Mouse (Mus musculus) lung, postnatal 0 days (tissue): ENCODE measurements around the gene Mmp11. TPM values are rescaled to one million over a fixed set of nuclear protein-coding genes. Genes with fewer than 3 reads are reported as not detected.

ENCODE experiments used
- ATAC-seq: fragments of 200-750 bp; cut with Nextera tagmentation; 2 replicates; pipeline ENCODE4 v1.8.0; 2017; ENCODE audit warnings: moderate library complexity
- DNase-seq: peaks from one replicate; pipeline ENCODE4 v3.0.0-alpha.2; 2016; ENCODE audit warnings: low spot score
- H3K27ac ChIP-seq: fragments of 300-500 bp; sonication (generic); 2 replicates; pipeline ENCODE4 v1.5.1; 2014; ENCODE audit warnings: antibody characterized with exemption, mild to moderate bottlenecking, low read length, mixed read lengths
- H3K27me3 ChIP-seq: fragments of 300-500 bp; sonication (generic); replicated peaks from 2 replicates; pipeline ENCODE4 v1.6.1; 2014; ENCODE audit warnings: low read length, mixed read lengths; ENCODE audit not compliant: insufficient read depth
- H3K36me3 ChIP-seq: fragments of 300-500 bp; sonication (generic); 2 replicates; pipeline ENCODE4 v1.6.1; 2014; ENCODE audit warnings: low read length, mixed read lengths; ENCODE audit not compliant: insufficient read depth
- H3K4me1 ChIP-seq: fragments of 300-500 bp; sonication (generic); 2 replicates; pipeline ENCODE4 v1.6.1; 2014; ENCODE audit warnings: antibody characterized with exemption, low read depth, low read length, mixed read lengths; ENCODE audit not compliant: insufficient read depth
- H3K4me2 ChIP-seq: fragments of 300-500 bp; sonication (generic); replicated peaks from 2 replicates; pipeline ENCODE4 v1.6.1; 2014; ENCODE audit warnings: low read depth, mild to moderate bottlenecking, low read length, moderate library complexity, mixed read lengths
- H3K4me3 ChIP-seq: fragments of 300-500 bp; sonication (generic); 2 replicates; pipeline ENCODE4 v1.5.1; 2014; ENCODE audit warnings: low read depth, low read length
- H3K9ac ChIP-seq: fragments of 300-500 bp; sonication (generic); replicated peaks from 2 replicates; pipeline ENCODE4 v1.6.1; 2014; ENCODE audit warnings: low read depth, mild to moderate bottlenecking
- H3K9me3 ChIP-seq: fragments of 300-500 bp; sonication (generic); 2 replicates; pipeline ENCODE4 v1.6.1; 2016; ENCODE audit warnings: low read length, mixed read lengths
- CTCF ChIP-seq: IDR thresholded peaks from 2 replicates; pipeline ENCODE4 v1.5.1; 2016; ENCODE audit warnings: antibody characterized with exemption, mild to moderate bottlenecking
- EP300 ChIP-seq: IDR thresholded peaks from 2 replicates; pipeline ENCODE4 v1.6.1; 2016; ENCODE audit warnings: antibody characterized with exemption, mild to moderate bottlenecking, control low read depth
- WGBS: fragments of 180-500 bp; shearing (Covaris S2); extraction: QIAGEN DNeasy Blood & Tissue Kit; methylation state at CpG from one replicate; pipeline ENCODE4 v1.1.7; 2014; 5-methylcytosine and 5-hydroxymethylcytosine counted together
- polyA plus RNA-seq: library from polyadenylated mRNA; unstranded; fragments of >200 nt; fragmentation: Nextera tagmentation; extraction: Ambion mirVana; gene quantifications from 2 replicates; pipeline ENCODE4 v1.2.1, GENCODE M21; 2015

Gene Mmp11
- polyA plus RNA-seq, 1 experiment from 2014 or later: 118 TPM

GRCm38 (mm10) chr10:75954381-75954811 is 18.1 kb upstream of the Mmp11 start, which contains the start of gene Gm5134:
Gm5134 (plus strand) TSS chr10:75954514.
- no peak within 1 kb of the TSS for H3K4me2 ChIP-seq
- ATAC-seq: no peak
- TF ChIP-seq CTCF: no peak
- TF ChIP-seq EP300: no peak
- 25% methylated on average over 20 of the region's 20 CpGs for WGBS
- H3K9ac ChIP-seq: no peak within 1 kb of the TSS
- H3K27ac ChIP-seq: no peak within 1 kb of the TSS
- no peaks in the 10 kb centered on the region for H3K9me3 ChIP-seq
- no peak for DNase-seq
- no peak within 1 kb of the TSS for H3K4me3 ChIP-seq
- no peaks in the 10 kb centered on the region for H3K27me3 ChIP-seq
- H3K36me3 ChIP-seq: no peaks in the 10 kb centered on the region
- 0 out of 2 replicates have a peak, but pooled peaks cover 3% of the 10 kb centered on the region for H3K4me1 ChIP-seq

GRCm38 (mm10) chr10:75951424-75952050 is 15.2 kb upstream of the Mmp11 start:
- H3K4me3 ChIP-seq: peak overlapping the region; percentile 34
- peak; percentile 25 for ATAC-seq
- H3K9ac ChIP-seq: peak overlapping the region; percentile 41; the same call in 1 of the 2 replicates
- WGBS: 4% methylated on average over 13 of the region's 13 CpGs
- no peaks in the 10 kb centered on the region for H3K9me3 ChIP-seq
- no peak overlapping the region for H3K27ac ChIP-seq
- H3K36me3 ChIP-seq: no peaks in the 10 kb centered on the region
- TF ChIP-seq EP300 (no peak), CTCF (peak; percentile 73)
- 0 out of 2 replicates have a peak, but pooled peaks cover 3% of the 10 kb centered on the region for H3K4me1 ChIP-seq
- peak; percentile 67 for DNase-seq
- H3K4me2 ChIP-seq: peak overlapping the region; percentile 80
- H3K27me3 ChIP-seq: no peaks in the 10 kb centered on the region

GRCm38 (mm10) chr10:75950791-75951210 is 14.5 kb upstream of the Mmp11 start:
- Histone ChIP-seq H3K9ac (peak overlapping the region; percentile 41; the same call in 1 of the 2 replicates), H3K9me3 (no peaks in the 10 kb centered on the region), H3K4me1 (0 out of 2 replicates have a peak, but pooled peaks cover 3% of the 10 kb centered on the region), H3K27ac (no peak overlapping the region), H3K36me3 (no peaks in the 10 kb centered on the region), H3K4me3 (peak overlapping the region; percentile 34), H3K4me2 (peak overlapping the region; percentile 80), H3K27me3 (no peaks in the 10 kb centered on the region)
- WGBS: 2% methylated on average over 19 of the region's 23 CpGs
- DNase-seq: peak; percentile 55
- no peak for TF ChIP-seq CTCF
- no peak for TF ChIP-seq EP300
- ATAC-seq: peak; percentile 58

- ATAC-seq (no peak), DNase-seq (no peak)
- 73% methylated on average over 22 of the region's 22 CpGs for WGBS
- H3K36me3 ChIP-seq: no peaks in the 10 kb centered on the region
- no peaks in the 10 kb centered on the region for H3K27me3 ChIP-seq
- 0 out of 2 replicates have a peak, but pooled peaks cover 3% of the 10 kb centered on the region for H3K4me1 ChIP-seq
- H3K4me2 ChIP-seq: no peak overlapping the region
- no peak for TF ChIP-seq EP300
- TF ChIP-seq CTCF: no peak
- no peak overlapping the region for H3K9ac ChIP-seq
- H3K4me3 ChIP-seq: no peak overlapping the region
- no peaks in the 10 kb centered on the region for H3K9me3 ChIP-seq
- H3K27ac ChIP-seq: no peak overlapping the region
Observed at GRCm38 (mm10) chr10:75949053-75950045, 13.1 kb upstream of the Mmp11 start.

GRCm38 (mm10) chr10:75948079-75948478 is 11.8 kb upstream of the Mmp11 start:
- ATAC-seq (no peak), DNase-seq (no peak)
- H3K27ac ChIP-seq: no peak overlapping the region
- H3K9me3 ChIP-seq: no peaks in the 10 kb centered on the region
- H3K27me3 ChIP-seq: no peaks in the 10 kb centered on the region
- 0 out of 2 replicates have a peak, but pooled peaks cover 3% of the 10 kb centered on the region for H3K4me1 ChIP-seq
- no peak overlapping the region for H3K9ac ChIP-seq
- no peak overlapping the region for H3K4me3 ChIP-seq
- no peak for TF ChIP-seq CTCF
- TF ChIP-seq EP300: no peak
- 75% methylated on average over 5 of the region's 5 CpGs for WGBS
- H3K36me3 ChIP-seq: no peaks in the 10 kb centered on the region
- H3K4me2 ChIP-seq: no peak overlapping the region

- Histone ChIP-seq H3K4me1 (0 out of 2 replicates have a peak, but pooled peaks cover under 1% of the 10 kb centered on the region), H3K36me3 (no peaks in the 10 kb centered on the region), H3K9me3 (no peaks in the 10 kb centered on the region), H3K27me3 (no peaks in the 10 kb centered on the region), H3K4me3 (no peak overlapping the region), H3K4me2 (no peak overlapping the region), H3K9ac (no peak overlapping the region), H3K27ac (peak overlapping the region; percentile 52; the same call in 1 of the 2 replicates)
- TF ChIP-seq CTCF (no peak), EP300 (peak; percentile 88)
- DNase-seq: peak; percentile 91
- 48% methylated on average over 7 of the region's 7 CpGs for WGBS
- peak; percentile 78 for ATAC-seq
Observed at GRCm38 (mm10) chr10:75945896-75946295, 9.6 kb upstream of the Mmp11 start.
